8 mouse cellular contexts compared by ENCODE assay signal in genomic region chr3:62338854-62339515, GRCm38 (mm10). TPM values are rescaled to one million over a fixed set of nuclear protein-coding genes. Genes with fewer than 3 reads are reported as not detected.
A peak's percentile ranks its signal among the peaks of the same experiment; 100 is the strongest.
DNase-seq lines count a peak whose midpoint lies in the region; ATAC-seq lines count a peak whose summit lies in the region.

No protein-coding gene starts in this region.

- intact Hi-C loops in left cerebral cortex, postnatal 25 days (cut with DNase I): loop anchor here (5.0 kb wide), 1 partner anchor 118 kb away; no protein-coding TSS in a partner anchor

- peak overlapping the region; percentile 80 for H3K4me3 ChIP-seq in brown adipose tissue, adult 24 weeks (ENCODE audit: insufficient read depth, low read depth, low read length)
- peak overlapping the region; percentile 79 for H3K4me3 ChIP-seq in hindbrain, embryonic 11.5 days (ENCODE audit: low read depth, low read length)

- peaks cover 3% of the 10 kb centered on the region; the same call in 1 of the 2 replicates for H3K4me1 ChIP-seq in brown adipose tissue, adult 24 weeks (ENCODE audit: control insufficient read depth, insufficient read depth, insufficient read length, low read length)
- 0 out of 2 replicates have a peak, but pooled peaks cover 3% of the 10 kb centered on the region for H3K4me1 ChIP-seq in hindbrain, embryonic 11.5 days (replicated peaks; ENCODE audit: control insufficient read depth, insufficient read depth, low read length)

- H3K4me2 ChIP-seq in hindbrain, embryonic 11.5 days (replicated peaks; ENCODE audit: low read depth, low read length): peak overlapping the region; percentile 94

- H3K27me3 ChIP-seq in hindbrain, embryonic 11.5 days (ENCODE audit: control insufficient read depth, insufficient read depth, low read length): 0 out of 2 replicates have a peak, but pooled peaks cover 2% of the 10 kb centered on the region

- H3K9me3 ChIP-seq in hindbrain, embryonic 11.5 days (ENCODE audit: control insufficient read depth, low read length): no peaks in the 10 kb centered on the region

- H3K36me3 ChIP-seq in hindbrain, embryonic 11.5 days (ENCODE audit: control insufficient read depth, insufficient read depth, low read length): no peaks in the 10 kb centered on the region

- ATAC-seq in hindbrain, embryonic 11.5 days (ENCODE audit: low FRiP score): peak; percentile 95
- ATAC-seq in megakaryocyte progenitor cell, adult 5-6 weeks (replicated peaks; ENCODE audit: poor library complexity): peak; percentile 70
- ATAC-seq in monocyte, adult 5-6 weeks (replicated peaks; ENCODE audit: insufficient number of reproducible peaks, low FRiP score, low TSS enrichment, poor library complexity, severe bottlenecking): no peak

- 0% methylated on average over 54 of the region's 68 CpGs for WGBS in hindbrain, embryonic 11.5 days

- H3K27ac ChIP-seq in brown adipose tissue, adult 24 weeks (replicated peaks; ENCODE audit: low read depth, low read length): peak overlapping the region; percentile 2; the same call in 1 of the 2 replicates
- H3K27ac ChIP-seq in hindbrain, embryonic 11.5 days (ENCODE audit: low read depth, low read length): 0 out of 2 replicates have a peak overlapping the region, but pooled peaks have one; percentile 24

- peak; percentile 65 for DNase-seq in R1 (ENCODE audit: low read depth, low spot score)
- DNase-seq in forelimb bud, embryonic 11.5 days (ENCODE audit: low read depth, low spot score): peak; percentile 34
- peak; percentile 78 for DNase-seq in hindbrain, embryonic 11.5 days (ENCODE audit: low spot score)
- peak; percentile 38 to 43 for DNase-seq in left cerebral cortex, postnatal 25 days (ENCODE audit: low spot score in 2 of 2)
- peak; percentile 15 to 17 for DNase-seq in right cerebral cortex, postnatal 36 days (ENCODE audit: low spot score in 2 of 2)

- peak overlapping the region; percentile 79 for H3K9ac ChIP-seq in hindbrain, embryonic 11.5 days (ENCODE audit: low read depth, low read length)

RNA-seq across cellular contexts. Expression of gene Arhgef26, which starts 0.8 kb away (rescaled TPM):
- polyA plus RNA-seq in brown adipose tissue, adult 24 weeks (2012; ENCODE audit: insufficient read depth, insufficient read length, missing spikeins): 0.83 and 1.8 TPM in 2 replicates
- polyA plus RNA-seq in hindbrain, embryonic 11.5 days (2014; fragmentation: Nextera tagmentation; extraction: Ambion mirVana): 7.4 and 9.1 TPM in 2 replicates
- 10 to 100 TPM; 22.7 to 27.4 TPM for total RNA-seq in left cerebral cortex, postnatal 25 days (2021)
- total RNA-seq in megakaryocyte progenitor cell, adult 5-6 weeks (2015): not detected in 2 replicates
- 0.14 TPM in 1 of 2 replicates, not detected in the other for total RNA-seq in megakaryocyte progenitor cell, adult 5-6 weeks (2017)
- total RNA-seq in monocyte, adult 5-6 weeks (2017): 0.11 to 0.19 TPM in 2 of 3 replicates, not detected in the other

Comparison
In these comparisons a context has a peak if more than half of its experiments do, and no peak if none do; other contexts are left out.
1. DNase-seq: peak in every context shown above with its lines; median percentile 78 in hindbrain, embryonic 11.5 days; 65 in R1; 40 in left cerebral cortex, postnatal 25 days; 34 in forelimb bud, embryonic 11.5 days; 16 in right cerebral cortex, postnatal 36 days.
2. RNA of gene Arhgef26, which starts 0.8 kb away (total RNA-seq): 22.7 to 27.4 TPM in left cerebral cortex, postnatal 25 days; 0.11 to 0.19 TPM in monocyte, adult 5-6 weeks and 0.14 TPM in megakaryocyte progenitor cell, adult 5-6 weeks; every median in the first group is over 10 times any median in the second.